Mouse (Mus musculus): ENCODE results near the gene Col6a1.

Gene Col6a1

GRCm38 (mm10) chr10:76678122-76678521 is 47.8 kb downstream of the Col6a1 start:
- DNase-seq (ENCODE audit: low spot score), result no peak

- no peak for DNase-seq (ENCODE audit: low spot score)
Measured at GRCm38 (mm10) chr10:76675268-76675667, 50.7 kb downstream of the Col6a1 start.

GRCm38 (mm10) chr10:76674581-76674980 is 51.4 kb downstream of the Col6a1 start:
- DNase-seq (ENCODE audit: low spot score), result no peak

- no peak for DNase-seq (ENCODE audit: low spot score)
Measured at GRCm38 (mm10) chr10:76671939-76672338, 54.0 kb downstream of the Col6a1 start.

GRCm38 (mm10) chr10:76668947-76669284 is 57.1 kb downstream of the Col6a1 start:
- DNase-seq (ENCODE audit: low spot score), result no peak

- no peak for DNase-seq (ENCODE audit: low spot score)
Measured at GRCm38 (mm10) chr10:76668261-76668946, 57.6 kb downstream of the Col6a1 start.

GRCm38 (mm10) chr10:76667197-76667805 is 58.7 kb downstream of the Col6a1 start:
- DNase-seq (ENCODE audit: low spot score), result no peak

GRCm38 (mm10) chr10:76665551-76665950 is 60.4 kb downstream of the Col6a1 start:
- DNase-seq (ENCODE audit: low spot score), result no peak

GRCm38 (mm10) chr10:76664156-76665115 is 61.5 kb downstream of the Col6a1 start:
- DNase-seq (ENCODE audit: low spot score), result no peak

All from T-cell, adult 2 months (primary cell).